Mouse (Mus musculus) layer of hippocampus, postnatal 36 days (tissue): ENCODE data around the gene Txndc11. TPM values are rescaled to one million over a fixed set of nuclear protein-coding genes. Genes with fewer than 3 reads are reported as not detected.

Source experiments
- DNase-seq, 2 experiments: peaks; one replicate each; pipeline ENCODE4 v3.0.0; 2022
- total RNA-seq, 2 experiments: library from RNA; stranded (reverse); gene quantifications; 2 replicates each; pipeline ENCODE4 v1.2.3; 2021

The Txndc11 gene
- total RNA-seq, 2 experiments from 2014 or later = 30.8 to 36.6 TPM

- no peak for DNase-seq
Observed at GRCm38 (mm10) chr16:11104905-11105304, 29.5 kb downstream of the Txndc11 start.

GRCm38 (mm10) chr16:11097301-11097700 lies 37.1 kb downstream of the Txndc11 start:
- DNase-seq = no peak

GRCm38 (mm10) chr16:11093717-11094386 lies 40.6 kb downstream of the Txndc11 start:
- DNase-seq = no peak

- no peak for DNase-seq
Observed at GRCm38 (mm10) chr16:11092523-11092922, 41.9 kb downstream of the Txndc11 start.

- DNase-seq = no peak
Observed at GRCm38 (mm10) chr16:11092061-11092460, 42.4 kb downstream of the Txndc11 start.

GRCm38 (mm10) chr16:11090836-11091570 lies 43.4 kb downstream of the Txndc11 start:
- no peak for DNase-seq

GRCm38 (mm10) chr16:11086856-11087588 lies 47.4 kb downstream of the Txndc11 start:
- DNase-seq = no peak

- no peak for DNase-seq
Observed at GRCm38 (mm10) chr16:11086299-11086698, 48.2 kb downstream of the Txndc11 start.

GRCm38 (mm10) chr16:11084181-11084580 lies 50.3 kb downstream of the Txndc11 start:
- no peak for DNase-seq

- no peak for DNase-seq
Observed at GRCm38 (mm10) chr16:11078216-11078869, 56.1 kb downstream of the Txndc11 start.

- DNase-seq = no peak
Observed at GRCm38 (mm10) chr16:11077601-11078201, 56.7 kb downstream of the Txndc11 start.

- DNase-seq = no peak
Observed at GRCm38 (mm10) chr16:11073060-11073459, 61.4 kb downstream of the Txndc11 start.

GRCm38 (mm10) chr16:11072454-11072853 lies 62.0 kb downstream of the Txndc11 start:
- DNase-seq = no peak

- DNase-seq = no peak
Observed at GRCm38 (mm10) chr16:11071887-11072286, 62.6 kb downstream of the Txndc11 start.

GRCm38 (mm10) chr16:11071176-11071575 lies 63.3 kb downstream of the Txndc11 start:
- DNase-seq = no peak

- DNase-seq = no peak
Observed at GRCm38 (mm10) chr16:11069710-11070420, 64.6 kb downstream of the Txndc11 start.

GRCm38 (mm10) chr16:11069271-11069670 lies 65.2 kb downstream of the Txndc11 start:
- DNase-seq = no peak

- DNase-seq = no peak
Observed at GRCm38 (mm10) chr16:11068666-11069065, 65.8 kb downstream of the Txndc11 start.

- peak; percentile 47 to 52 for DNase-seq
Observed at GRCm38 (mm10) chr16:11066833-11067191, 67.6 kb downstream of the Txndc11 start.

- peak; percentile 96 to 97 for DNase-seq
Observed at GRCm38 (mm10) chr16:11066029-11066832, 68.2 kb downstream of the Txndc11 start, which contains the start of gene Litaf. Gene Litaf (minus strand): TSS chr16:11066157.

GRCm38 (mm10) chr16:11065431-11065830 lies 69.0 kb downstream of the Txndc11 start:
- DNase-seq = no peak
